Mouse (Mus musculus) CD8-positive naive resting alpha-beta T cell, adult 57 days (primary cell): Measurements from ENCODE around the gene Gm4070. TPM values are rescaled to one million over a fixed set of nuclear protein-coding genes. Genes with fewer than 3 reads are reported as not detected.

Source experiments
- total RNA-seq: library from RNA; stranded (reverse); gene quantifications from one replicate; pipeline ENCODE4 v1.2.4, GENCODE M21; 2023

The Gm4070 gene
- 110 TPM for total RNA-seq

GRCm38 (mm10) chr7:105953812-105954211, at the start of gene Gm4070:
Gene Gm4070, minus strand, starts transcription at chr7:105953967.

Other genes with a start within 250 kb of the Gm4070 start
- 93.6 TPM for gene Ilk, start 217.4 kb downstream of the Gm4070 start, total RNA-seq
- gene Rrp8, start 216.6 kb downstream of the Gm4070 start, total RNA-seq, result 20.0 TPM
- gene Taf10, start 209.6 kb downstream of the Gm4070 start, total RNA-seq, result 190 TPM
- gene Tpp1, start 201.7 kb downstream of the Gm4070 start, total RNA-seq, result 50.2 TPM
- 0.03 TPM for gene Dchs1, start 166.3 kb downstream of the Gm4070 start, total RNA-seq
- gene Mrpl17, start 142.9 kb downstream of the Gm4070 start, total RNA-seq, result 59.0 TPM